Mouse (Mus musculus) cortical plate, adult 2 months (tissue): ENCODE measurements around the gene Rnf152.

Experiments used
- CTCF ChIP-seq: fragments of 200-500 bp; IDR thresholded peaks from 2 replicates; pipeline ENCODE4 v1.5.1; 2011; ENCODE audit warnings: mild to moderate bottlenecking, control low read depth, low read length; ENCODE audit not compliant: insufficient read depth; ENCODE audit errors: extremely low read depth
- POLR2A ChIP-seq: fragments of 200-500 bp; IDR thresholded peaks from 2 replicates; pipeline ENCODE4 v1.6.1; 2011; ENCODE audit warnings: mild to moderate bottlenecking, low read length, control low read depth; ENCODE audit not compliant: insufficient read depth; ENCODE audit errors: extremely low read depth

DNA sequence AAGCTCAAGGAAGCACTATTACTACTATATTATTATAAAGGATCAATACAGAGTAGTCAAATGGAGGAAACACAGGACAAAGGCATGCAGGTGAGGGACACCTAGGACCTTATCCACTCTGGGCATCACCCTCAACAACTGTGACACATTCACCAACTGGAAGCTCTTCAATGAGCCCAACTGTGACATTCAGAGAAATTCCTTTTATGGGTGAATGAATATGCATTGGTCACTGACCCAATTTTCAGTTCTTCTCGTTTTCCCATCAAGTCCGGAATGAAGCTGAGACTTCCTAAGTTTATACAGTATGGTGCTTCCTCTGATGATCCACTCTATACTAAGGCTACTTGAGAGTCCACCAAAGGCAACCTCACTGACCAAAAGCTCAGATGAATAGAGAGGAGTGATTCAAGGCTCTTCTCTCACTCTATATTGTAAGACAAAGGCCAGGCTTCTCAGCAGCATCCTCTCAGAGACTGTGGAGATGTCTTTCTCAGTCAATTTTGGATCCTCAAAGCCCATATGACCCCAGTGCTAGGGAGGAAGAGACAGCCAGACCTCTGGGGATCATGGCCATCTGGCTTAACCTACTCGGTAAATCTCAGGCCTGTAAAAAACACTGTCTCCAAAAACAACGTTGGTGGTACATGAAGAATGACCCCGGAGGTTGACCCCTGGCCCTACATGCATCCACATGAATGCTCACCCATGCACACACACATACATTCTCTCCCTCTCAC is 25.8 kb downstream of the Rnf152 start:
- TF ChIP-seq CTCF (no peak), POLR2A (no peak)
